Mouse (Mus musculus): ENCODE measurements at regions not wholly inside any gene's neighbourhood (a gene's known extent, or its start where the extent isn't known, plus 50 kb on each side); places are given as distances from the start of the nearest gene placed in this dataset.
A peak's percentile ranks its signal among the peaks of the same experiment; 100 is the strongest.

DNA sequence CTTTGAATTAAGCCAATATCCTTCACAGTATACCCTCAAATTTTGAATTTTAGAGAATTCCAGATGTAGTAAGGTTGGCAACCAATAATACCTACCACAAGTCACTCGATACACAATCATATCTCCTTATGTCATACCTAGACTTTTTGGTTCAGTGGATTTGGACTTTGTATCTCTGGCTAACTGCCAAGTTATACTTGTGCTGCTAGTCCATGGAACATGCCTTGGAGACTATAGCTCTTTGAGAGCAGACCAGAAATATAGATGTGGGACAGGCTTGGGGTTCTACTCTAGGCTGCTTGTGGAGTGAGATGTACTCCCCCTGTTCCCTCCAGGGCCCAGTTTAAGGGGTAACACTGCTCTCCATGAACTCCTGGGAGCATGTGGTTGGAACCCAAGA, 814.5 kb upstream of the Lrrc6 start:
- Histone ChIP-seq H3K36me3 (ENCODE audit: control insufficient read depth, insufficient read depth, low read length) (no peaks in the 10 kb centered on the region), H3K4me1 (ENCODE audit: control insufficient read depth, insufficient read depth, low read length) (no peaks in the 10 kb centered on the region), H3K27me3 (replicated peaks; ENCODE audit: control insufficient read depth, insufficient read depth, low read length) (no peaks in the 10 kb centered on the region), H3K4me3 (ENCODE audit: insufficient read depth, low read depth, low read length) (no peak overlapping the region), H3K27ac (ENCODE audit: insufficient read depth, low read depth, low read length) (no peak overlapping the region)
- no peak for TF ChIP-seq CTCF (conservative IDR thresholded peaks at IDR 0.05; ENCODE audit: insufficient read depth, insufficient read length, low read depth, low read length)
- TF ChIP-seq POLR2A (IDR thresholded peaks at IDR 0.05; ENCODE audit: low read depth, low read length): no peak
- peak; percentile 27 for DNase-seq
- 59% methylated on average over 1 of the region's 1 CpGs for WGBS

DNA sequence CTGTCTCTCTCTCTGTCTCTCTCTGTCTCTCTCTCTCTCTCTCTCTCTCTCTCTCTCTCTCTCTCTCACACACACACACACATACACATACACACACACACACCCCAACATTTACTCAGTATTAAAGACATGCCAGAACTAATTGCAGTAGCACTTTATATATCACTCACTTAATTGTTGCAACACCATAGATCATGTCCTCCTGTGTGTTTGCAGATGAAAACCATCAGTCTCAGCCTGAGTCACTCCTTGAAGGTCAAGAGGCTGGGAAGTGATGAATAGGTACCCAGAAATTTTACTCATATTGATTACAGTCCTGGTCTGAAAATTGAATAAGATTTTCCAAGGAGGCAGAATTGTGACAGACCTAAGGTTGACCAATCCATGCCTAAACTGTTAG, 812.9 kb upstream of the Lrrc6 start:
- Histone ChIP-seq H3K4me1 (ENCODE audit: control insufficient read depth, insufficient read depth, low read length) (no peaks in the 10 kb centered on the region), H3K27ac (ENCODE audit: insufficient read depth, low read depth, low read length) (no peak overlapping the region), H3K36me3 (ENCODE audit: control insufficient read depth, insufficient read depth, low read length) (no peaks in the 10 kb centered on the region), H3K4me3 (ENCODE audit: insufficient read depth, low read depth, low read length) (no peak overlapping the region), H3K27me3 (replicated peaks; ENCODE audit: control insufficient read depth, insufficient read depth, low read length) (no peaks in the 10 kb centered on the region)
- TF ChIP-seq POLR2A (IDR thresholded peaks at IDR 0.05; ENCODE audit: low read depth, low read length): no peak
- TF ChIP-seq CTCF (conservative IDR thresholded peaks at IDR 0.05; ENCODE audit: insufficient read depth, insufficient read length, low read depth, low read length): no peak
- DNase-seq: no peak

DNA sequence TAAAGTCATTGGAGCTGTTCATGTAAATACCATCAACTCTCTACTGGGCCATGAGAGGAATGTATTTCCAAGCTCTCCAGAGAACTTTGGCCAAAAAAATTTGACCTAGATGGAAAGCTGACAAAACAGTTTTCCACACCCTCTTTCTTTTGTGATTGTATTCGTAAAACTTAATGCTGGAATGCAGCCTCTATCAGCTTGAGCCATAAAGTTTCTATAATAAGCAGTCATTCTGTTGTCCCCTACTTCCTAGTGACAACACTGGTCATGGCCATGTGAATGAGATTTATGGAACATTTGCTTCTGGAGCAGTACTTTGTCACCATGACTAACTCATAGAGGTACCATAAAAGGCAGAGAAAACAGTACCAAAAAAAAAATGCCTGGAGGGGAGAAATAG, 805.0 kb upstream of the Lrrc6 start:
- WGBS: 52% methylated on average over 1 of the region's 1 CpGs
- Histone ChIP-seq H3K27me3 (replicated peaks; ENCODE audit: control insufficient read depth, insufficient read depth, low read length) (no peaks in the 10 kb centered on the region), H3K36me3 (ENCODE audit: control insufficient read depth, insufficient read depth, low read length) (no peaks in the 10 kb centered on the region), H3K27ac (ENCODE audit: insufficient read depth, low read depth, low read length) (no peak overlapping the region), H3K4me1 (ENCODE audit: control insufficient read depth, insufficient read depth, low read length) (no peaks in the 10 kb centered on the region), H3K4me3 (ENCODE audit: insufficient read depth, low read depth, low read length) (no peak overlapping the region)
- peak; percentile 2 for DNase-seq
- TF ChIP-seq POLR2A (IDR thresholded peaks at IDR 0.05; ENCODE audit: low read depth, low read length) (no peak), CTCF (conservative IDR thresholded peaks at IDR 0.05; ENCODE audit: insufficient read depth, insufficient read length, low read depth, low read length) (no peak)

DNA sequence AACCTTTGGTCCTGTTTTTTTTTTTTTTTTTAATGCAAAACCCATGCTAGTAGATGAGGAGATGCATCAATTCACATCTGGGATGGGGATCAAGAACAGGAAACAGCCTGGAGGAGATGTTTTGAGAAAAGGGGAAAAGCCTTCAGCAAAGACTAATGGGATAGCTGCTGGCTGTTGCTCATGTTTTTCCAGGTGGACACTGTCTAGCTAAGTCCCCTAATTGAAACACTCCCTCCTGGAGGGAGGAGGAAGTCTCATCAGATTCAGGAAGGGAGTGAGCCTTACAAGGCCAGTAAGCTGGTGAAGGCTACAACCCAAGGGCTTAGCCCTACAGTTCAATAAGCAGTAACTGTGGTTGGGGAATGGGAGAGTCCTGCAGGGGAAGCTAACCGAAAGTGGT, 803.1 kb upstream of the Lrrc6 start:
- DNase-seq: no peak
- 35% methylated on average over 1 of the region's 1 CpGs for WGBS
- H3K27me3 ChIP-seq (replicated peaks; ENCODE audit: control insufficient read depth, insufficient read depth, low read length): no peaks in the 10 kb centered on the region
- TF ChIP-seq POLR2A (IDR thresholded peaks at IDR 0.05; ENCODE audit: low read depth, low read length): no peak
- no peak for TF ChIP-seq CTCF (conservative IDR thresholded peaks at IDR 0.05; ENCODE audit: insufficient read depth, insufficient read length, low read depth, low read length)
- no peaks in the 10 kb centered on the region for H3K4me1 ChIP-seq (ENCODE audit: control insufficient read depth, insufficient read depth, low read length)
- no peak overlapping the region for H3K27ac ChIP-seq (ENCODE audit: insufficient read depth, low read depth, low read length)
- no peak overlapping the region for H3K4me3 ChIP-seq (ENCODE audit: insufficient read depth, low read depth, low read length)
- no peaks in the 10 kb centered on the region for H3K36me3 ChIP-seq (ENCODE audit: control insufficient read depth, insufficient read depth, low read length)

GRCm38 (mm10) chr15:67301871-67302363, 801.2 kb upstream of the Lrrc6 start:
- H3K4me1 ChIP-seq (ENCODE audit: control insufficient read depth, insufficient read depth, low read length): no peaks in the 10 kb centered on the region
- H3K36me3 ChIP-seq (ENCODE audit: control insufficient read depth, insufficient read depth, low read length): no peaks in the 10 kb centered on the region
- H3K27me3 ChIP-seq (replicated peaks; ENCODE audit: control insufficient read depth, insufficient read depth, low read length): no peaks in the 10 kb centered on the region
- no peak overlapping the region for H3K27ac ChIP-seq (ENCODE audit: insufficient read depth, low read depth, low read length)
- 45% methylated on average over 6 of the region's 6 CpGs for WGBS
- H3K4me3 ChIP-seq (ENCODE audit: insufficient read depth, low read depth, low read length): no peak overlapping the region
- no peak for TF ChIP-seq POLR2A (IDR thresholded peaks at IDR 0.05; ENCODE audit: low read depth, low read length)
- TF ChIP-seq CTCF (conservative IDR thresholded peaks at IDR 0.05; ENCODE audit: insufficient read depth, insufficient read length, low read depth, low read length): no peak
- peak; percentile 57 for DNase-seq

GRCm38 (mm10) chr15:67301024-67301423, 800.3 kb upstream of the Lrrc6 start:
- TF ChIP-seq CTCF (conservative IDR thresholded peaks at IDR 0.05; ENCODE audit: insufficient read depth, insufficient read length, low read depth, low read length) (no peak), POLR2A (IDR thresholded peaks at IDR 0.05; ENCODE audit: low read depth, low read length) (no peak)
- no peak for DNase-seq
- WGBS: 31% methylated on average over 4 of the region's 4 CpGs
- Histone ChIP-seq H3K27me3 (replicated peaks; ENCODE audit: control insufficient read depth, insufficient read depth, low read length) (no peaks in the 10 kb centered on the region), H3K27ac (ENCODE audit: insufficient read depth, low read depth, low read length) (no peak overlapping the region), H3K4me1 (ENCODE audit: control insufficient read depth, insufficient read depth, low read length) (no peaks in the 10 kb centered on the region), H3K4me3 (ENCODE audit: insufficient read depth, low read depth, low read length) (no peak overlapping the region), H3K36me3 (ENCODE audit: control insufficient read depth, insufficient read depth, low read length) (no peaks in the 10 kb centered on the region)

DNA sequence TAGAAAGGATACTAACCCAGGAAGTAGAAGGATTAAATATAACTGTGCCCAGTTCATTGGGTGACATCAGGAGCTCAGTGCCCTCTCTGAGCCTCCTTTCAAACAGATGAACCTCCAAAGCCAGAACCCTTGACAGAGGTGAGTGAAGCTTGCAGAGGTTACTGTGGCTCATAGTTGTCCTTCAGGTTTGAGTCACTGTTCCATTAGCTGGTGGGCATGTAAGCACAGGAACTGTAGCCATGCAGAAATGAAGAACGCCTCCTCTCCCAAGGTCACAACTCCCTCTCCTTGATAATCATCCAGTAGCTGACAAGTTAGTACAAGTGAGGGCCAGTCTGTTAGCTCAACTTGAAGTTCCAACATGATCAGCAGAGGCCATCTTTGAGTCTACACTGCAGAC, 794.1 kb upstream of the Lrrc6 start:
- Histone ChIP-seq H3K36me3 (ENCODE audit: control insufficient read depth, insufficient read depth, low read length) (no peaks in the 10 kb centered on the region), H3K27ac (ENCODE audit: insufficient read depth, low read depth, low read length) (no peak overlapping the region), H3K27me3 (replicated peaks; ENCODE audit: control insufficient read depth, insufficient read depth, low read length) (no peaks in the 10 kb centered on the region), H3K4me1 (ENCODE audit: control insufficient read depth, insufficient read depth, low read length) (no peaks in the 10 kb centered on the region), H3K4me3 (ENCODE audit: insufficient read depth, low read depth, low read length) (no peak overlapping the region)
- no peak for DNase-seq
- WGBS: 88% methylated on average over 1 of the region's 1 CpGs
- no peak for TF ChIP-seq CTCF (conservative IDR thresholded peaks at IDR 0.05; ENCODE audit: insufficient read depth, insufficient read length, low read depth, low read length)
- TF ChIP-seq POLR2A (IDR thresholded peaks at IDR 0.05; ENCODE audit: low read depth, low read length): no peak

GRCm38 (mm10) chr15:67289749-67290148, 789.0 kb upstream of the Lrrc6 start:
- no peak overlapping the region for H3K27ac ChIP-seq (ENCODE audit: insufficient read depth, low read depth, low read length)
- no peak for DNase-seq
- TF ChIP-seq POLR2A (IDR thresholded peaks at IDR 0.05; ENCODE audit: low read depth, low read length) (no peak), CTCF (conservative IDR thresholded peaks at IDR 0.05; ENCODE audit: insufficient read depth, insufficient read length, low read depth, low read length) (no peak)
- H3K4me3 ChIP-seq (ENCODE audit: insufficient read depth, low read depth, low read length): no peak overlapping the region
- H3K36me3 ChIP-seq (ENCODE audit: control insufficient read depth, insufficient read depth, low read length): no peaks in the 10 kb centered on the region
- no peaks in the 10 kb centered on the region for H3K27me3 ChIP-seq (replicated peaks; ENCODE audit: control insufficient read depth, insufficient read depth, low read length)
- no peaks in the 10 kb centered on the region for H3K4me1 ChIP-seq (ENCODE audit: control insufficient read depth, insufficient read depth, low read length)
- WGBS: 44% methylated on average over 4 of the region's 4 CpGs
